Mouse (Mus musculus): ENCODE results near the gene Mast2. TPM values are rescaled to one million over a fixed set of nuclear protein-coding genes. Genes with fewer than 3 reads are reported as not detected.

The Mast2 gene
- polyA plus RNA-seq (2012): 45.7 and 72.6 TPM in 2 replicates

GRCm38 (mm10) chr4:116464126-116464981 lies at the start of gene Mast2:
Mast2 (minus strand) TSS chr4:116464183.
- no peak for TF ChIP-seq GATA1 (IDR thresholded peaks at IDR 0.05; ENCODE audit: low read length)

GRCm38 (mm10) chr4:116507425-116508218 lies 43.6 kb upstream of the Mast2 start, which contains the start of gene Ipp:
Ipp (plus strand) TSS chr4:116507549.
- TF ChIP-seq GATA1 (IDR thresholded peaks at IDR 0.05; ENCODE audit: low read length): no peak

GRCm38 (mm10) chr4:116506886-116507424 lies 43.0 kb upstream of the Mast2 start:
- no peak for TF ChIP-seq GATA1 (IDR thresholded peaks at IDR 0.05; ENCODE audit: low read length)

GRCm38 (mm10) chr4:116499978-116500377 lies 36.0 kb upstream of the Mast2 start:
- no peak for TF ChIP-seq GATA1 (IDR thresholded peaks at IDR 0.05; ENCODE audit: low read length)

GRCm38 (mm10) chr4:116493646-116494045 lies 29.7 kb upstream of the Mast2 start:
- no peak for TF ChIP-seq GATA1 (IDR thresholded peaks at IDR 0.05; ENCODE audit: low read length)

GRCm38 (mm10) chr4:116492460-116492859 lies 28.5 kb upstream of the Mast2 start:
- TF ChIP-seq GATA1 (IDR thresholded peaks at IDR 0.05; ENCODE audit: low read length): no peak

GRCm38 (mm10) chr4:116491886-116492285 lies 27.9 kb upstream of the Mast2 start:
- no peak for TF ChIP-seq GATA1 (IDR thresholded peaks at IDR 0.05; ENCODE audit: low read length)

- TF ChIP-seq GATA1 (IDR thresholded peaks at IDR 0.05; ENCODE audit: low read length): peak; percentile 84
Measured at GRCm38 (mm10) chr4:116491119-116491536, 27.1 kb upstream of the Mast2 start.

GRCm38 (mm10) chr4:116483476-116483875 lies 19.5 kb upstream of the Mast2 start:
- TF ChIP-seq GATA1 (IDR thresholded peaks at IDR 0.05; ENCODE audit: low read length): no peak

- peak; percentile 53 for TF ChIP-seq GATA1 (IDR thresholded peaks at IDR 0.05; ENCODE audit: low read length)
Measured at GRCm38 (mm10) chr4:116481322-116481721, 17.3 kb upstream of the Mast2 start.

- no peak for TF ChIP-seq GATA1 (IDR thresholded peaks at IDR 0.05; ENCODE audit: low read length)
Measured at GRCm38 (mm10) chr4:116463231-116464125, 505 bp downstream of the Mast2 start.

- TF ChIP-seq GATA1 (IDR thresholded peaks at IDR 0.05; ENCODE audit: low read length): no peak
Measured at GRCm38 (mm10) chr4:116461943-116462342, 2.0 kb downstream of the Mast2 start.

GRCm38 (mm10) chr4:116451553-116451952 lies 12.4 kb downstream of the Mast2 start:
- TF ChIP-seq GATA1 (IDR thresholded peaks at IDR 0.05; ENCODE audit: low read length): no peak

GRCm38 (mm10) chr4:116449951-116450350 lies 14.0 kb downstream of the Mast2 start:
- no peak for TF ChIP-seq GATA1 (IDR thresholded peaks at IDR 0.05; ENCODE audit: low read length)

GRCm38 (mm10) chr4:116448673-116449072 lies 15.3 kb downstream of the Mast2 start:
- no peak for TF ChIP-seq GATA1 (IDR thresholded peaks at IDR 0.05; ENCODE audit: low read length)
